Mouse (Mus musculus) layer of hippocampus, adult 8-10 months (tissue): ENCODE measurements at regions not wholly inside any gene's neighbourhood (a gene's known extent, or its start where the extent isn't known, plus 50 kb on each side); places are given as distances from the start of the nearest gene placed in this dataset.

Experiments
- DNase-seq, 2 experiments: peaks; one replicate each; pipeline ENCODE4 v3.0.0; 2022; ENCODE audit warnings: low spot score in 2 of 2

- DNase-seq, result no peak
Observed at GRCm38 (mm10) chr16:86371652-86372051, 470.0 kb upstream of the Adamts5 start.

DNA sequence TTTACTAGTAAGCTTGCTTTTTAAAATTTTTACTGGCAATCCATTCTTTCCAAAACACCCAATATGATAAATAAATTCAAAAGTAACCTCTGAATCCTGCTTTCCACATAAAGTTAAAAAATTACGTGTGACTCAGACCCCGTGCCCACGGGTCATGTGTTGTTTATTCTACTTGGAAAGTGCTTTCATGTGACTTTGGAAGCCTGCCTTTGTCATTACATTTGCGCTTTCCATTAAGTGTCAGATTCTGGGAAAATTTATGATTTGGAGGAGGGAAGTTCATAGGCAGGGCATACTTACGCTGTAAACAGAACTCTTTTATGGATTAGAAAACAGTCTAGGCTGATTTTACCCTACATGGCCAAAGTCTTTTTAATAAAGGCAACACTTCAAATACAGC, 466.8 kb upstream of the Adamts5 start:
- DNase-seq, result no peak

DNA sequence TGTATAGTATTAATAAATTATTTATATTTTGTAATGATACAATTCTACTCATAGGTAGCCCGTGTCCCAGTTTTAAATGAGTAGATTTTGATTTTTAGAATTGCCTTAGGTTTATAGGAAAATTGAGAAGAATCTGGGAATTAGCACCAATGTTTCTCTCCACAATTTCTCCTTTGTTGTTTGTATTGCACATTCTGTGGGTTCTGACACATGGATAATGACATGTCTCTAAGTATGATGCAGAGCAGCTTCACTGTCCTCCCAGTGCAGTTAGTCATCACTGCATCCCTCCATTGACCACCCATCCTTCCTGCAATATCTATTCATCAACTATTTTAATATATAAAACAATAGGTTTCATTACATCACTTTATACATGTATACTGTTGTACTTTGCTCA, 464.6 kb upstream of the Adamts5 start:
- no peak for DNase-seq

GRCm38 (mm10) chr16:86361099-86361498, 459.5 kb upstream of the Adamts5 start:
- DNase-seq, result no peak

- DNase-seq, result no peak
Observed at GRCm38 (mm10) chr16:86355036-86355435, 453.4 kb upstream of the Adamts5 start.

DNA sequence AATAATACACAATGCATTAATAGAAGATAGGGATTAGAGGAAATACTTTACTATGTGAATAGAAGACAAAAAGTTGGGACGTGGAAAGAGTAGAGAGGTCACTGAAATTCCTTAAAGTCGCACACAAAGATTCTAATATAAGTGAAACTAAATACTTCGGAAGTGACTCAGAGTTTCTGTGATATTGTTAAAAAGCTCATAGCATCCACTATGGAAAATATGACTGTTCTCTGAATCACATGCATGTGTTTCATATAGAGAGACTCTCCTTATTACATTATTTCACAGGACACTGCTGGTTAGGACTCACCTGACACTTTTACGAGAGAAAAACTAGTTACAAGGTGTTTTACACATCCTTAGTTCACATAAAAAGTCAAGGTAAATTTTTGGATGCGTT, 446.1 kb upstream of the Adamts5 start:
- DNase-seq, result no peak

DNA sequence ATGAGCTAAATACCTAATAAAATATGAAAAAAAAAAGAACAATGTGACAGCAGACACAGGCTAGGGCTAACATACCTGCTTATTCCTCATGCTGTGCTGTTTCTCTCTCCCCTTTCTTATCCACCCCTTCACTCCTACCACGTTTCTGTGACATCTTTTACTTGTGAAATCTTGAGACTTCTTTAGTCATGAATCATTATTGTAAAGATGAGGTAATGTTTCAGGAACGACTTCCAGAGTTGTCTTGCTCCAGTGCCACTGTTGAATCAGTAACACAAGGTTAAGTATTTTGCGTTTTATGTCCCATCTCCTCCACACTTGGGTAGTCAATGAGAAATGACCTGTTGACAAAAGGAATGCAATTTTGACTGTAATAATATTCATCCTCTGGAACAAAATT, 445.3 kb upstream of the Adamts5 start:
- no peak for DNase-seq

DNA sequence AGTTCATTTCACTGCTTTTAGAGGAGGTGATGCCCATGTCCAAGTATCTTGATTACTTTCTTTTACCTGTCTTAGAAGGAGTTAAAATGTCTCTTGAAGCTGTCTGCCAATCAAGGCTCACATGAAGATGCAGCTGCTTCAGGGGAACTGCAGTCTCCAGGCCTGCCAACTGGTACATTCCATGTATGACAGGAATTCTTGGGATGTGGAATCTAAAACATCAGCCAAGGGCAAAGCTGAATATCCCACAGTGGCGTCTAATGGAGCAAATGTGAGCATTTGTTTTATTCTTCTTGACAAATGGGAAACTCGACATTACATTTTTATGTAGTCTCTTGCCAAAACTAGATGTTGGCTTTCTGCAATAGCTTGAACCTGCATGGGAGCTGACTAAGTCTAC, 438.7 kb upstream of the Adamts5 start:
- DNase-seq, result no peak

DNA sequence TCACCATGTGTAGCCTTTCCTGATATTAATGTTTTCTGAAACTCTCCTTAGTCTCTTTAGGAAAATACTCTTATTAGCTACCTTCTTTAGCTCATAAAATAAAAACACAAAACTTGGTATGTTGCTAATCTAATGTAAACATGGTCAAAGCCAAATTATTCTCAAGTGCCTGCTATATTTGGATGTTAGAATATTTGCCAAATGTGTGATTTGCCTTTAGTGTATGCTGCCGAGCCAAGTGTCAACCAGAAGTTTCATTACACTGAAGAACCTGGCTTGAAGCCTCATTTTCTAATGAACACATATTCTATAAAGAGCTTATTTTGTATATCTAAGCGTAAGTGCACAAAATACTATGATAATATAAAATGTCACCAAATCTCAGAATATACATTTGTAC, 423.8 kb upstream of the Adamts5 start:
- no peak for DNase-seq

GRCm38 (mm10) chr16:86318898-86319297, 417.3 kb upstream of the Adamts5 start:
- no peak for DNase-seq

- no peak for DNase-seq
Observed at GRCm38 (mm10) chr16:86309696-86310095, 408.1 kb upstream of the Adamts5 start.

DNA sequence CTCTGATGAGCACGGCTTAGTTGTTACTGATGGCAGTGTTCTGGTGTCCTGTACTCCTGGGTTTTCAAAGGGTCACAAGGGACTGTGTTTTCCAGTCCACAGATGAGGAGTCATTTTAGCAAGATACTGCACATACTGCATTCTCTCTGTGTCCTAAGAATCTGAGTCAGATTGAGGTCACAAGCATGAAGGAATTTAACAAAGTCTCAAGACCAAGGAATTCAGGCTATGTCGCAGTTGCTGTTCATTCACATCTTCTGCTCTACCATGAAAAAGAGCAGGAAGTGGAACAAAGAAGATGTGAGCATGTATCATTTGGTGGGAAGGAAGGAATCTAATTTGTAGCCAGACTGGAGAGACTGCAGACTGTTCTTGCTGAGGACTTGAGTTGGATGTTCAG, 402.2 kb upstream of the Adamts5 start:
- DNase-seq, result no peak

- DNase-seq, result no peak
Observed at GRCm38 (mm10) chr16:86302451-86303145, 401.0 kb upstream of the Adamts5 start.

DNA sequence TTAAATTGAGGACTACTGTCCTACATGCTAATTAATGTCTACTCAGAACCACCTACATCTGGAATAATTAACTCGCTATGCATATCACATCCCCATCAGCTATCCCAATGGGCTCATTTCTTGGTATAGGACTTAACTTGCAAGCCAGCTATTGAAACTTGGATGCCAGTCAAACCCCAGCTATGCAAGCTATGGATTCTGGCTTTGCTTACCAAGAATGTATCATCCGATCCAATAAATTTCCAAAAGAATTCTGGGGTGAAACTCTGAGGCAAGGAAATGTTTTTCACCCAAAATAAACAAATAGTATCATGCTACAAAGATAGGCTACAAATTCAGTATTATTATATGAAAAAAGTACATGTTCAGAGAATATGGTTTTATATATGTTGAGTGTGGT, 392.8 kb upstream of the Adamts5 start:
- no peak for DNase-seq

GRCm38 (mm10) chr16:86281326-86281725, 379.7 kb upstream of the Adamts5 start:
- DNase-seq, result no peak

DNA sequence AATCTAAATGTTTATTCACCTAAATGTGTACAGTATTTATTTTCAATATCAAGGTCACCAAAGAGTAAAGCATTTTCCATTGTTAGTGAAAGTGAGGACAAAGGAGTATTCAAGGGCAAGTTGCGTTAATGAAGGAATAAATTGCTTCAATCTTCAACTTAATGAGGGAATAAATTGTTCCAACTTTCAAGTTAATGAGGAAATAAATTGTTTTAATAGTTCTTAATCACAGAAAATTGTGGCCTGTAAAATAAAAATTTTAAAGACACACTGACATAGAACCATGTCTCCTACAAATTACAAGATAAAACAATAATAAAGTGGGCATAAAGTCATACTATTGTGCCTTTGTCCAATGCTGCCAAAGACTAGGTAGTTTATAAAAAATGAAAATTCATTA, 375.4 kb upstream of the Adamts5 start:
- no peak for DNase-seq

DNA sequence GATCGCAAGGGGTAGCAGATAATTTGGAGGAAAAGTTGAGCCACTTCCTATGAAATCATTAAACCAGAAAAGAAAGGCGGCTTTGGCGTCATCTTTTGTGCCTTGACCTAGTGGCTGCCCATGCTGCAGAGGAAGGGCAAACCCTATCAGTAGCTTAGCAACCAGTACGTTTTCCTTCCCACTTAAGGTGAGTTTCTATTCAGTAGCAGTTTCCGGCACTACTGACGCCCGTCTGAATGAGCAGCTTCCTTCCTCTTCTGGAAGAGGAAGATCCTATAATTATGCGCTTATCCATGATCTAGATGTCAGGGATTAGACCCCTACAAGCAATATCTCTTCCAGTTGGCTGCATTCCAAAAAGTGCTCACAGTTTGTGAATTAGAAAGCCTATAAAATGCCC, 360.0 kb upstream of the Adamts5 start:
- DNase-seq, result no peak

DNA sequence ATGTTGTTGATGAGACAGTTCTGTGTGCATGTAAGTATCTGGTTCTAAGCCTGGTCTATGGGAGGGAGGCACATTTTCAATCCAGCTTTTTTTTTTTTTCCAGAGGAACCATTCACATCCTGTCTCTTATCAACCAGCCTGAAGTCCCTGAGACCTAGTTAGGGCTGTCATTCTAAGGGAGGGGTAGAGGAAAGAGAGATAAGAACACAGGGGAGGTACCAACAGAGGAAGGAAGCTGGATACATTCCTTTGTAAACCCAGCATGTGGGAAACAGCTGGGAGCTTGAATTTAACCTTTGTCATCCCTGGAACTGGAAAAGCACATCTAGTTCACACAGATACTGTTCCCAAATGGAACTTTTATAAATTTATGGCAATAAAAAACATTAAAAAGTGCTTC, 351.0 kb upstream of the Adamts5 start:
- DNase-seq, result no peak

- no peak for DNase-seq
Observed at GRCm38 (mm10) chr16:86250021-86250420, 348.4 kb upstream of the Adamts5 start.

DNA sequence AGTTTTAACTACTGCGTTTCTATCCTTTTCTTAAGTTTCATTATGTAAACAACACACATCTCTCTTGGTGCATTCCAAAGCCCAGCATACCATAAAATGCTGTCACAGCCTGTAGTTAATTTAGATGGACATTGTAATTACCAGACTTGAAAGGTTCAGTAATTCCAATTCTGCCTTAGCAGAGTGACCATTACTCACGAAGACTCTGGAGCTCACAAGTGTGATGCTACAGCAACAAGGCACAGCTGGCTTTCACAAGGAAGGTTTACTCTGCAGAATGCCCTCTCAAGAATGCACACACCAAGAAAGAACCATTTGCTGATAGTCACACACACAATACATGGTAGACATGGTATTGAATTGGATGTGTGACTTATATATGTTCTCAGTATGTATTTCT, 342.6 kb upstream of the Adamts5 start:
- no peak for DNase-seq

DNA sequence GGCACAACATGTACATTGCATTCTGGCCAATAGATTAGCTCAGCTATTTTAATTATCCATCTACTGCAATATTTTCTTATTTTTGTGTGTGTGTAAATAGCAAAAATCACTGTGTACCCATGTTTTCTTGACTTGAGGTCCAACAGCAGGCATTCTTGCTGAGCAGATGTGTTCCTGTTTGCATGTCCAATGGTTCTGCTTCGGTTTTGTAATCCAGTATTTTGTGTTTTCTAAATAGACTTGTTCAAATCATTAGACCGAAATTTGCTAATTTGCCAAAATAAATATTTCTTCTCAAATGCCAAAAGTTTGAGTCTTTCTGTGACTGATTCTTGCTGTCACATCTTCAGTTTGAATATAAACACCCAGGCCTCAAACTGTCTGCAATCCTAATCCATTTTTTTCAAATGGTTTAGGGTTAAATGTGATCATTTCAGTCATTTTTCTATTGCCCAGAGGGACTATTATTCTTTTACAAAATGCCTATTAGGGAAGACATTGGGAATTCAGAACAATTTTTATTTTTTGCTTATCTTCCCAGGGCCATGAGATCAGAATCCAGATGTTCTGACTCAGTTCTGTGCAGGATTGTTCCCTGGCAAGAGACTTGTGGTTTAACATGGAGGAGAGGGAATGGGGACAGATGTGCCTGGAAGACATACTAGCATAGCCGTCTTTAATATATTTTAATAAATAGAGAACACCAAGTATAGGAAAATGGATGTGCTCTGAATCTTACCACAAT, 341.3 kb upstream of the Adamts5 start:
- no peak for DNase-seq

- peak in 1 of 2 experiments; percentile 4 for DNase-seq
Observed at GRCm38 (mm10) chr16:86222997-86223396, 321.4 kb upstream of the Adamts5 start.

DNA sequence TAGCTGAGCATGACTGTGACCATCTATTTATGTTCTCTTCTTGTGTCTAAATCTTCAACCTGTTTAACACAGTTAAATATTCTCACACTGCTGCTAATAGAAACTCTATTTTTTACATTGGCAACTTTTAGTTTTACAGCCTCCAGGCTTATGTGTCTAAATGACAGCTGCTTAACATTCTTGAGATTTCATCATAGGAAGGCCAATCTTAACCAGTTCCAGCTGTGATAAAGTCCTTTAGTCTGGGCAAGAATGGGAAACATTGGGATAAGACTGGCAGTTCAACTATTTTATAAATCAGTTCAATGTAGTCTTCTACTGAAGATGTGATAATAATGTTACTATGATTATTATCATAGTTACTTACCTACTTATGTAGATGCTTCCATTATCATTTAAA, 308.9 kb upstream of the Adamts5 start:
- DNase-seq, result no peak
